Mouse (Mus musculus) R1 (cell line): ENCODE measurements at regions not wholly inside any gene's neighbourhood (a gene's known extent, or its start where the extent isn't known, plus 50 kb on each side); places are given as distances from the start of the nearest gene placed in this dataset.

Source experiments
- DNase-seq: peaks from one replicate; pipeline ENCODE4 v3.0.0-alpha.2; 2018; ENCODE audit warnings: low read depth, low spot score

DNA sequence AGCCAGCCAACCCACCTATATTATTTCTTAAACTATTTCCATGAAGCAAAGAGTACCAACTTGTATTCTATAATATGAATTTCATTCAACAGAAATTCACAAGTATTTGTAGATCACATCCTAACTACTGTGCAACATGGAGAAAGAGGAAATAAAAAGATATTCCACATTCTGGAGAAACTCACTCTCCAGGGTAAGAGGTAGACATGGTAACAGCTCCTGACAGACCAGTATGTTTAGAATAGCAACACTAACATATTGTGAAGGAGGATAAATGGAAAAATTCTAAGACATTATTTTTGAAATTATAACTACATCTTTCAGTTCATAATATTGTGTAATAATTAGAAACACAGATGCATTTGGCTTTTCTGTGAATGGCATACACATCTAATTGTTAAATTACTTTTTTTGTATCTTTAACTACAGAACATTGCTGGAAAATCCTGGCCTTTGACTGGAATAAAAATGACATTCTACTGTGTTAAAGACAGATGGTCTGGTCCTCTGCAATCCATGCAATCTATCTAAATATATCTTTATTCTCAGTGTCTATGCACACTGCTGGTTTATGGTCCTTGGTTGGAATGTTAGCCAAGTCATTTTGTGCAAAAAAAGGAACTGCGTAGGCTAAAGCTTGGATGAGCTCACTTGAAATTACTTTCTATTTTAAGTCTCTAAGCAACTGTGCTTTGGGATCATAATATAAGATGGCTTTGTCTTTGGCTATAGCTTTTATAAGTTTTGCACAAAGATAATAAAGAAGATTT lies 106.6 kb upstream of the Ctag2 start:
- no peak for DNase-seq

DNA sequence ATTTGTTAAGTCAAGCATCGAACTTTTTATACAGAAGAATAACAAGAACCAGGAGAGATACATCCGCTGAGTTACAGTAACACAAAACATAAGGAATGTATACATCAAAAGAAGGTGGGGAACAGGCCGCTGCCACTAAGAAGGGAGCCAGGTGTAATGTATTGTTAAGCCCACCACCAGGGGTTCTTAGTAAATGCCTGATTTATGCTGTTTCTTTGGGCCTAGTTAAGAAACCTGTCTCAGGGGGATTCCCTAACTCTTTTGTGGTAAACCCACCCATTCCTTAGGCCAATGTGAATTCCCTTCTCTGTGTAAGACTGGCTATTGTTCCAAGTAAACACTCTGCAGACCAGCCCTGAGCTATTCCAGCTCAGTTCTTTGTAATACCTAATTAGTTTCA lies 68.5 kb upstream of the Ctag2 start:
- peak; percentile 75 for DNase-seq
